Mouse (Mus musculus): Measurements from ENCODE around the gene Cdh7. TPM values are rescaled to one million over a fixed set of nuclear protein-coding genes. Genes with fewer than 3 reads are reported as not detected.

The Cdh7 gene
- total RNA-seq (2023) = not detected in 2 replicates

DNA sequence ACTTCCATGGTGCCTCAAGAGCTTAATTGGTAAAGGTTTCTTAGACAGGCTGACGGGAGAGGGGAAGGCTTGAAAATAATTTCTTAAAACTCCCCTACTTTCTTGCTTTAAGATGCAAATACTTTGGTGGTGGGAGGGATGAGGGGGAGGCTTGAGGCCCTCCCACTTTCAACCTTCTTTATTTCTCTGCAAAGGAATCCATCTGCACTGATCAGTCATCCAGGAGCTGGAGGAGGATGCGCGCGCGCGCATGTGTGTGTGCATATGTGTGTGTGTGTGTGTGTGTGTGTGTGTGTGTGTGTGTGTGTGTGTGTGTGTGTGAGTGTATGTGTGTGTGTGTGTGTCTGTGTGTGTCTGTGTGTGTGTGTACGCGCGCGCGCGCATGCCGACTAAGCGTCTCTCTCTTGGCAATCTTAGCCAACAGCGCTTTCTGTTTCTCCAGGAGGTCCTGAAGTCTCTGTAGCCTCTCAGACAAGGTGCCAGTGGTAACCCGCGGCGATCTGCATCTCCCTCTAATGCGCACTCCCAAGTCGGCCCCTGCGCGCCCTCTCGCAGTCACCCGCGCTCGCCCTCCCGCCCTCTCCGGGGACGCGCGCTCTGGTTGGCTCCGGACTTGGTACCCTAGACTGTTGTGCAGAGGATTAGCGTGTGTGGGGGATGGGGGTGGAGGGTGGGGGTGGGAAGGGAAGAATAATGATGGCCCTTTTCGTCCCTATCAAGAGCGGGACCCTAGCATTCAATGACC lies at the start of gene Cdh7:
Gene Cdh7 (plus strand): TSS at position 368 of the 745 bp plus-strand sequence.

